Mouse (Mus musculus): Measurements from ENCODE around the gene Ttn.
"Not testable (repeated sequence)": the region's sequence is repeated elsewhere in the genome, so short reads cannot be mapped to it uniquely, and the experiment has no call there.

Gene Ttn

DNA sequence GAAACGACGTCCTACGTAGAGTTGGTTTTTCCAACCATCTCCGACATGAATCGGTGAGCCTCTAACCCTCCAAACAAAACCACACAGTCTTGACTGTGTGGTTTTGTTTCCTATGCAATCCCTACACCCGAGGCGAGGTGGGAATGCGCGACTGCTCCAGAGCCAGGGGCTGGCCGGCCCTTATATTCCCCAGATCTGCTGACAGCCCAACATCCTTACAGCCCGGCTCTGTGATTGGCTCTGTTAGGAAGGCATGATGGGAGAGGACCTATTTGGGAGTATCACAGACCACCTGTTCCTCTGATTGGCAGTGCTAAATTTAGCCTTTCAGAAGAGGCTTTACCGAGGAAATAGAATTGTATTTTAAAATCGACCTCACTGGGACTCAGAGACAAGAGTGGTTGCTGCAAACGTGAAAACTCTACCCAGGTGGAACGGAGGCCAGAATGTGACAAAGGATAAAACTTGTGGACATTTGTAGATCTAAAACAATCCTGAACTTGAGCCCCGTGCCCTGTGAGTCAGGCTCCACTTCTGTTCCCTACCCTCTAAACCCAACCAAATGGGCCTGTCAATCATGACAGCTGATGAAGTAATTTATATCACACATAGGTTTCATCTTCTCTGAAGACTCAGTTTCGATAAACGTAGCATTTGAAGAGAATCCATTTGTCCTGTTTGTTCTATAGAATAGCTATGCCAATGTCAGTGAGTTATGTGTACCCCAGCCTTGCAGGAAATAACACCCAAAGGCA, at the start of gene Ttn:
Ttn (minus strand) TSS at position 157 of the 755 bp plus-strand sequence.
- DNase-seq, result no peak

DNA sequence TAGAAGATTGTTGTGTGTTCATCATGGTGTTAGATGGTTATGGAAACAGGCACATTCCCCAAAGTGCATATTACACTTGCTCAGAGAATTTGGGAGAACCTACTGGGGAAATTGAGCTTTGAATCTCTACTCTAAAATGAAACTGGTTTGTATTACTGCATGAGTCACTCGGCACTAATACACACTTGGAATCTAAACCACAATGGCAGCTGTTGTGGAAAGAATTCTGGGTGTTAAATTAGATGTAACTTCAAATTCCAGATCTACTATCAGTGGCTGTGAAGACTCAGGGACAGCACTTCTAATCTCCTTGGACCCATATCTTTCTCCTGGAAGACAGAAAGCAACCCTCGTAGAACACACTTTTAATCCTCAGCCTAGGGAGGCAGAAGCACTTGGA, 38.3 kb upstream of the Ttn start:
- no peak for DNase-seq

DNA sequence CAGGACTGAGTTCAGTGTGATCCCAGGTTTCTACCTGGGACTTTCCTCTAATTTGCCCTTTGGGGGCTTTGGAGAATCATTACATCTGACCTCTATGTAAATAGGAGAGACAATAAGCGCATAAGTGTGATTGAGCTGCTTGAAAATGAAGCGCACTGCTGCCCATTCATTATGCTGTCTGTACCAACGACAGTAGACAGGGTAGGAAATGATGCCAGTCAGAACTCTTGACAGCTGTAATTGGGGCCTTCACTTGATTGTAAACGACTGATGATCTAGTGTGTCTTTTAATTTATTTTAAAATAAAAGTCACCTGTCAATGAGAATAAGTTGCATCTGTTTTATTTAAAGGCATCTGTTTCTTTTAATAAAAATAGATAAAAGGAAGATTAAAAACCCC, 35.4 kb upstream of the Ttn start:
- DNase-seq, result no peak

DNA sequence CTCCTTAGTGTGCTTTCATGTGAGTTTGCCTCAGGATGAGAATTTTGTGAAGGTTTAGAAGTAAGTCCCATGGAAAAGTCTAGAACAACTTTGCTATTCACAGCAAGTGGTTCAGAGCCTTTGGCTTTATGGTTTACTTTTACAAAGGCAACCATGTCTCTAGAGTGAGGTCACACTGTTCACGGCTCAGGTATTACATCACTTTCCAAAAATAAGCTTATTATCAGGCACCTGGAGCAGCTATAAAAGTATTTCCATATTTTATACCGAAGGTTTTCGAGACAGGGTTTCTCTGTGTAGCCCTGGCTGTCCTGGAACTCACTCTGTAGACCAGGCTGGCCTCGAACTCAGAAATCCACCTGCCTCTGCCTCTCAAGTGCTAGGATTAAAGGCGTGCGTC, 31.1 kb upstream of the Ttn start:
- DNase-seq, result not testable (repeated sequence)

DNA sequence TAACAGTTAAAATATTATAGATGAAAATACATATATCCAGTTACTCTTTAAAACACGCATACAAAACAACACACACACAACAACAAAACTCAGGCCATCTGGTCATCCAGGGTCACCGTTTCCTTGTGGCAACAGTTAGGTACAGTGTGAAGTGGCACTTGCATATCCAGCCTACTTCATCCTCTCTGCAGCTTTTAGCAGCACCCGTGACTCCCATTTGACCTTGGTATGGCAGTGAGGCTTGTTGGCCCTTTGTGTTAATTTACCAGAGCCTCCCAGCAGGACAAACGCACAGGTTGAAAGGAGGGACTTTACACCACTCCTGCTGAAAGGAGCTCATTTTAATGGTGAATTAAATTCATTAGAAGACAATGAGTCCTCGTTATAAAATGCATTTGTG, 29.6 kb upstream of the Ttn start:
- DNase-seq, result no peak

DNA sequence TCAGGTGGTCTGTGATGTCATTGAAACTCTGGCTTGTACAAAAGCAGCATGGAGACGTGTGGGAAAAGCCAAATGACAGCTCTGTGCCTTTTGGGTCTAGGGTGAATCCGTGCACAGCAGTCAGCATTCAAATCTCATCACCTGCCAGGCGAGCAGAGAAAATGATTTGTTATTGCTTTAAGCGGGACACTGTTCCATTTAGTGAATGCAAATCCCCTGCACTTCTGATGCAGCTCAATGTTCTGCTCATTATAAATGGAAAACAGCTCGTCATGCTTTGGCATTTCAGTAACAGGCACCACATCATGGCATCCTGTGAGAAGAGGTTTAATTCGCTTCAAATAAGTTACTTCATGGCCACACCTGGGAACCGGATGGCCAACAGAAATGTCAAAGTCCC, 24.7 kb upstream of the Ttn start:
- DNase-seq, result no peak

DNA sequence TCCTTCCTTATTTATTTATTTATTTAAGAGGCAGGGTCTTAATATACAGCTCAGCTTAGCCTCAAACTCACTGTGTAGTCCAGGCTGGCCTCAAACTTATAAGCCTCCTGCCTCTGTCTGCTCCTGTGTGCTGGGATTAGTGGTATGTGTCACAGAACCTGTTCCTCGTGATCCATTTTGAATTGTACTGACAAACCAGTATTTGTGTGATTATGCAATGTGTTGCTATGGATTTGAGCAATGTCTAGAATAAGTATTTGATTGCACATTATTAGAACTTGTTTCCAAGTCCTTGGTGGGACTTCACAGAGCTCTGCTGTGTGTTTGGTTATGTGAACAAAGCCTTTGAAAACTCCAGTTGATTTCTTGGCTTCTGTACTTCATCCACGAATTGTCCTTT, 20.8 kb upstream of the Ttn start:
- no peak for DNase-seq

DNA sequence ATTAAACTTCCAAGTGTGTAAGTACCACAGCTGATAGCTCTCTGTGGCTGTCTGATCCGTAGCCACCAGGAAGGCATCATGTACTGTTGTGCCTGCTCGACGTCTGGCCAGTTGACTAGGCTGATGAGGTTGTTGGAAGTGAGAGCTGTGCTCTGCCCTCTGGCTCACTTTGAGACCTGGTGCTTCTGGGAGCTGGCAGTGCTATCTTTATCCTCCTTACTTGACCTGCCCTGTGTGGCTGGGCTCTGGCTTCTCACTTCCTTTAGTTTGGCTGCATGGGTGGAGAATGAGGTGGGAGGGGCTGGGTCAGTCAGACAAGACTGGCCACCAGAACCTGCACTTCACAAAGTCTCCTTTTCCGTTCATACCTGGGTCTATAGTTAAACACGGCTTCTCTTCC, 16.0 kb upstream of the Ttn start:
- no peak for DNase-seq

DNA sequence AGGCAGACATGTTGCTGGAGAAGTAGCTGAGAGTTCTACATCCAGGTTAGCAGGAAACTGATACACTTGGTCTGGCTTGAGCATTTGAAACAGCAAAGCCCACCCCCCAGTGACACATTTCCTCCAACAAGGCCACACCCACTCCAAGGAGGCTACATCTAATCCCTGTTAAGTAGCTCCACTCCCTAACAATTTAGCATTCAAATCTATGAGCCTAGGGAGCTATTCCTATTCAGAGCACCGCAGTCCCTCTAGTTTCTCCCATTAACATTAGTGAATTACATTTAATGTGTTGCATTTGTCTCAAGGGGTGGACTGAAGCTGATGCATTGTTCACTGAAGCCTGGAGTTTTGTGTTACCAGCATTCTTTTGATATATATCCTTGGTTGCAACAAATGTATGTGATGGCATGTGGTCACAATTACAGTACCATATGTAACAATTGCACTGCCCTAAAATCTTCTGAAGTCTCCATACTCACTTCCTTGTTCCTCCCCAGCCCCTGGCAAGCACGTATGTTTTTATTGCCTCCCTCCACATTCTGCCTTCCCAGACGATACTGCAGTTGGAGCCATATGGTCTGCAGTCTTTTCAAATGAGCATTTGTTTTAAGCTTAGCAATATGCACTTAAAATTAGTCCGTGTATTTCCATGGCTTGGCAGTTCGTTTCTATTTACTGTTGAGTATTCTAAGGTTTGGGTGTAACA, 10.3 kb upstream of the Ttn start:
- no peak for DNase-seq

DNA sequence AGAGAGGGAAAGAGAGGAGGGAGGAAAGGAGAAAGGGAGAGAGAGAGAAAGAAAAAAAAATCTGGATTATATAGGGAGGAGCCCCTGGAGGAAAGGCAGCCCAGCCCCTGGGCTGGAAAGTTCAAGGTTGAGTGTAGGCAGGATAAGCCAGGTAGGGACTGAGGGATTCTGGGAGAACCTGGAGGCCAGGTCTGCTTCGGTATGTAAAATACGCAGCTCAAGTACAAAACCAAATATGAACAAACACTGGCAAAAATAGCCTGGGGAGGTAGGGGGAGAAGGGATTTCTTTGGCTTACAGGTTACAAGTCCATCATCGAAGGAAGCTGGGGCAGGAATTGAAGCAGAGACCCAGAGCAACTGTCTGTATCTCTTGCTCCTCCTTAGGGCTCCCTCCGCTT, 5.0 kb upstream of the Ttn start:
- DNase-seq, result no peak

DNA sequence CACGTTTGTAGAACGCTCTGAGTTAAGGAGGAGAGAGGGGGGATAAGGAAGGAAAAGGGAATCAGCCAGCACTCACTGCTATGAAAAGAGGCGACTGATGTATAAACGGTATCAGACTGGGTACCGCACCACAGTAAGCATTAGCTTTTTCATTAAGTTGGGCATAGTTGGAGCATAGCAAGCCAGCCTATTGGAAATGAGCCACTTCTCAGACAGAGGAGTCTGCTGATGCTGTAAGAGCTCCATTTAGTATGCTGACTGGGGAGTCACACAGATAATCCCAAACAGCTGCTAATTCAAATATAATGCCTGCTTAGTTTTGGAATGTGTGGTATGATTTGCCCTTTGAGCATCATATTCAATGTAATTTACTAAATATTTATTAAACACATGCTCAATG, 2.0 kb upstream of the Ttn start:
- no peak for DNase-seq

DNA sequence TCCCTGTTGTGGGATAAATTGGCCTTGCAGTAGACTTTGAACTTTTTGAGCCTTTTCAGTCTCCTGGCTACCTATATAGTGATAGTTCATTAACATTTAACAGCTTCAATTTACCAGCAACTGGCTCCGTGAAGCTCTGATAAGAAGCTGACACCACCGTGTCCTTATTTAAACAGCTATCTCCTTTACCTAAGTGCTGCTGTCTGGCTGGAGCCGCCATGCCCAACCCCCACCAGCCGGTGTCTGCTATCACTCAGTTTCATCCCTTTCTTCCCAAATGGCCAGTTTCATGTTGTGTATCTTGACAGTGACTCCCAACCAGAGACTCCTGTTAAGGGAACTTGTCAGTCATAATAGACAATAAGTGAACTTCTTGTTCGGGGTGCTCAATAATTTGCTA, 1.3 kb upstream of the Ttn start:
- no peak for DNase-seq

DNA sequence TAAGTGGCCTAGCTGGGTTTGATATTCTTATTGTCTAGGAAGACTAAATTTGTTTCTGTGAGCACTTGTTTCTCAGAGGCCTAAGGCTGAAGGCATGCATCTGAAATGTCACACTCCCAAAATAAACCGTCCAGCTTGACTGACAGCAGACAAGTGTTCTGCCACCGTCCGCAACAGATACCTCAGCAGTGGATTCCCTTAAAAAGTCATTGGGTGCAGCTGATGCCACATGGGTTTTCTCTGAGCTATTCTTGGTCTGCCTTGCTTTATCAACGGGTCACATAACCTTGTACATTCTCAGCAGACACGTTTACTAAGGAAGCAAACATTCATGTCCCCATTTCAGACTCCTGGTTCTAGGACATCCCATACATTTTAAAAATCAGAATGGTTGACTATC, 630 bp downstream of the Ttn start:
- no peak for DNase-seq

DNA sequence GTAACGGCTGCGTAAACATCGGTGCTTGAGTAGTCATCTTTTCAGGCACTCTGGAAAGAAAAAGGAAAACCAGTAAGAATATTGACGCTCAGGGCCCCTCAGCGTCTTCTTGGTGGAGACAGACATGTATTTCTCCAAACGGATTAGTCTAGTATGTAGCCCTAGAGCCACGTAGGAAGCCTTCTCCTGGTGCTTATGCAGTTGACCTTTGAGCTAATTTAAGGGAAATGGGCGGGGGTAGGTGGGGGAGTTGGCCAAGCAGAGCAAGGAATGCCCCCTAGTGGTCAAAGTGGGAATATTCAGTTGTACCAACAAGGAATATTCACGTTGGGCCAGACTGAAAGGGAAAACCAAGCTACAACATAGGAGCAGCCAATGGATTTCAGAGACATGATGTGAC, 2.2 kb downstream of the Ttn start:
- DNase-seq, result peak; percentile 69

DNA sequence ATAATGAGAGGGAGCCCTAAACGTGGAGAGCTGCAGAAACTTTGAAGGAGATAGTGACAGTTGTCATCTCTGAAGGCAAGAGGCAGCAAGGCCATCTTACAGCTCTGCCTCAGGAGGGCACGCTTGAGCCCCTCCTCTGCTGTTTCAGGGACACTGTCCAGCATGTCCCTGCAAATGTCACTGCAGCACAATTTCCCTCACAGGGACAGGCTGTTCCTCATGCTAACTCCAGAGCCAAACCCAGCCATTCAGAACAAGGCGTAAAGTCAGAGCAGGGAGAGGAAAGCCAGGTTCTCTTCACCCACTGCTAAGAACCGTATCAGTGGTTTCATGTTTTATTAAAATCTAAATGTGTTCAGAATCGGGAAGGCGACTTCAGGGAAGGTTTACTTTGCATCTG, 4.7 kb downstream of the Ttn start:
- DNase-seq, result no peak

DNA sequence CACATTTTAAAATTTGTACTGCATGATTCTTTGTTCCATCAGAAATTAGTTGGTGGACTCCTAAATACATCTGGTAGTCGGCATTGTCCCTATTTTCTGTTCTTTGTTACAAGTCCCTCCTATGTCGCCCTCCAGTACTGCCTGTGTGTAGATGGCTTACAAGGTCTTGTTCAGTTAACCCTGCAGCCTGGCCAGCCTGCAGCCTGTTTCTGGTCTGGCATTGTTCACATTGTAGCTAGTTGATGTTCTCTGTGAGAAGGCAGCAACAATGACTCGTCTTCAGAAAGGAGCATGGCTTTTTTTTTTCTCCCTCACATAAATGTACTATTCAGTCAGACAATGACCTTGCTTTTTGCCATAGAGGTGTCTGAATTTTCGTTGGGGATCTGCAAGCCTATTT, 10.3 kb downstream of the Ttn start:
- no peak for DNase-seq

DNA sequence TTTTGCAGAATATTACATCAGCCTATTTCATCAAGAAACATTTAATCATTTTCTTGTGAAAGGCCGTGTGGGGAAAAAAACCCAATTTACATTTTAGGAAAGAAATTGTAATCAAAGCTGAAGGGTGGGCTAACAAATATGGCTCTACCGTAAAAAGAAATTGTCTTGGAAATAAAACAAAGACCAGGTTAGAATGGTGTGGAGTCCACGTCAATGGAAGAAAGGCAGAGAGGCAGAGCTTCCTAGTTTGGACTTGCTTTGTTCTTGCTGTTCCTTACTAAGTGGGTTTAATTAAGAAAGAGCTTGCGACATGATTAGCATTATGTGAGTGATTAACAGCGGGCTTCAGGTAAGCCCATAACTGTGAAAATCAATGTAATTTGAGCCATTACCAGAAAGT, 11.3 kb downstream of the Ttn start:
- no peak for DNase-seq

DNA sequence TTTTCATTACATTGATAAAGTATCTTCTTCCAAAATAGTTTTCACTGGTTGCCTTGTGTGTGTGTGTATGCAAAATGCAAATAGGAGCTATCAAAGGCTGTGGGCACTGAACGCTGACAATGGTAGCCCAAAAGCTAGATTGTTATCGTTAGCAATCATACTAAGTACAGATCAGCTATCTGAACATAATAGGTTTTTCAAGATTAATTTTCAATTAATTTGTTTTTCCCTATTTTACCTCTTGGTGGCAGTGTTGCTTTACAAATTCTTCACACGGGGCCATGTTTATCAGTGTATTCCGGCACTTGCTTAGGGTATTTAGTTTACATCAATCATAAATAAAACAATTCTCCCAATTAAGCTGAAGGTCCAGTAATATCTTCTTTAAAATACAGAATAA, 11.7 kb downstream of the Ttn start:
- peak; percentile 44 for DNase-seq

DNA sequence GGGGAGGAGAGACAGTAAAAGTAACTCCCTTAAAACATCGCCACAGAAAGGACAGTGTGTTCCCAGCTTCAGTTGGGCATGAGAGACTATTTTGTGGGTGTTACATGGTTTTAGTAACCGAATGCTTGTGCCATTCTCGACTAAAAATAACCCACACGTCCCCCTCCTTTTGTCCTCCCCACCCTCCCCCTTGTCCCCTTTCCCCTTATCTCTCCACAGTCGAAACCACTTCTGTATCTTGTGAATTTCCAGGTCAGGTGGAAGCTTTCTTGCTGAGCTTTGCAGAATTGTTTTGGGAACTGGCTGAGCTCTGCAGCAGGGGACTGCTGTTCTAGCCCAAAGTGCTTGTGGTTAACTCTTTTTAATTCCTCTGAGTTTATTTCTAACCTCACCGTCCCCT, 12.1 kb downstream of the Ttn start:
- DNase-seq, result no peak

DNA sequence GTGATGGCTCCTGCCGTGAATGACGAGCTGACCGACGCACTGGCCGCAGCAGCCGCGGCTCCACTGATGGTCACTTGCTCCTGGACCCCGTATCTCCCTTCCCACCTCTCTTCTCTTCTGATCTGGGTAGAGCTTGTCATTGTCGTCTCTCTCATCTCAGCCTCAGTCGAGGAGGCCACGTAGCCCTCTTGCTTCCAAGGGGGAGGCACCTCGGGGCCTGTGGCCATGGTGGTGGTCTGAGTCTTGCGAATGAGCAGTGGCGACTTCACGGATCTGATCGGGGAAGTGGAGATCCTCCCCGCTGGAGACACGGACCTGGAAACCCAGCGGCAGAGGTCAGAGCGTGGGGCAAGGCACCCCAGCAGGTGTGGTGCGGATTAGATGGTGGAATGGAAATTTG, 12.7 kb downstream of the Ttn start:
- no peak for DNase-seq

DNA sequence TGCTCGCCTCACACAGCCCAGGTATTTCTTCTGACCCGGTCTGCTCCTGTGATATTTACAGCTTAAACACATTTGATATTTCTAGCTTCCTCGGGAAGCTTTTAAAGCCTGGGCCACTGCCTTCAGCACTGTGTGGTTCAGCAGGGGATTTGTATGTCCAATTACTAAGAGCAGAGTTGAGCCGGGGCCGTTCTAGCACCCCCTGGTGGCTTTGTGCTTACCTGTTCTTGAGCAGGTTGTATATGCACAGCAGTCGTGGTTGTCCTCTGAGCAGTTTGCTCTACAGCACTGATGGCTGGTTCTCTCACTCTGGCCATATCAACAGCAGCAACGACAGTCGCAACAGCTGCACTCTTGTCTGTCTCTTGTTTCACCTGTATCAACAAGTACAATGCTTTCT, 13.4 kb downstream of the Ttn start:
- peak; percentile 83 for DNase-seq

DNA sequence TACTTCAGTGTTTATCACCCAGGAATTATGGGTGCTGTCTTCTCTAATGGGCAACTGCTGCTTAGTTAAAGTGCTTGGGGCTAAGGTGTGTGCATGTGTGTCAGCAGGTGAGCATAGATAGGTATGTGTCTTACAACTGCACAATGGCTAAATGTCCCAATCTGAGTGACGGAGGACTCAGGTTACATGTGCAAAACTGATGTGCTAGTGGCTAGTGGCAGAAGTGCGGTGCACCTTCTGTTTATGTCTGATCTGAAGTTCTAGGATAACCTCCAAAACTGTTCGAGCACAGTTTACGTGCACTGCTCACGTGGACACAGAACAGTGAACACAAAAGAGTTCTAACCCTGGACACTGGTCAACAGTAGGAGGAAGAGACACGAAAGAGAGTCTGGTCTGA, 15.8 kb downstream of the Ttn start:
- DNase-seq, result no peak

DNA sequence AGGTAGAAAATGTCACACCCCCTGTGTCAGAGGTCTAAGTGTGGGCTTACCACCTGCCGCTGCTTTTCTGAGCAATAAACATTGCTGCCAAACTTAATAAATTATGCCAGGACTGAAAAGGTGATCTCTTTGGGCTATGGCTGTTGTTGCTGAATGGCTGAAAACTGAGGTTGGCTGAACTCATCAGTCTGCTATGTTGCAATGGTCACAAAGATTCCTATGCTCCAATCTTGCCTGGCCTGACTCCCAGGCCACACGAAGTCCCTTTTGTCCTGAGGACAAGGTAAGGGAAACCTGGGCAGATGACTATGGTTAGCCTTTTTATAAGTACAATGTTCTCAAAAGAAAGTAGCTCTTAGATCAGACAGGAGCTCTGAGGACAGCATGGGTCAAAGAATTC, 16.3 kb downstream of the Ttn start:
- DNase-seq, result no peak

DNA sequence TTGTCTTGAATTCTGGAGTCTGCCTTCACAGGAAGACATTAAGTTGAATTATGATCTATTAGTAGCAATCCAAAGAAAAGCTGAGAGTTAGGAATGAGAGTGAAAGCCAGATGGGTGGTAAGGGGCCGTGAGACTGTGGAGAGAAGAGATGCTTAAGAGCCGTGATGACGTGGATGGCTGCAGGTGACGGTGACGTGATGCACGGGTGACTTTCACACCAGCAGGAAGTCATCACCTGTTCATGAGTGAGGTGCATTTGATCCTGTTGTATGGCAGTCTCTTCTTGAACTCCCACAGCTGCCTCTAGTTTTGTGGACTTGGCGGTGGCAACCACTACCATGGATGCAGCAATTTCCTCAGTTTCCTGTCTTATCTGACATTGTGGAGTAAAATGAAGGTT, 16.8 kb downstream of the Ttn start:
- DNase-seq, result no peak

DNA sequence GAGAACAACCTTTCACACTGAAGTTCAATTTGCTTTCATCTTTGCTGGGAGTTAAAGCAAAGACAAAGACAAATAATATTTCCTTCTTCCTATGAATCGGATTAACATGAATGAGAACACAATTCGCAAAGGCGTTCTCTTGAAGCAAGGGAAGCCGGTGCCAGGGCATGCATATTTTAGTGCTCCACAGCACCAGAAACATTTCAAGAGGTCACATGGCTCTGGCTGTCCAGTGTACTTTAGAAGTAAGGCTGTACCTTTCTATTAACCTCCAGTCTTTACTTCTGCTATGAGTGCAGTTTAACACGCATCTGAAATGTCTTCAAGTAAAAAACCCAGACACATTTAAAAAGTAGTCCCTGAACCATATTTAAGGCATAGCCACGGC, 20.3 kb downstream of the Ttn start:
- no peak for DNase-seq
